Mouse (Mus musculus) olfactory bulb, adult 2 months (tissue): Measurements from ENCODE around the gene Ano4.
"Not testable (repeated sequence)": the region's sequence is repeated elsewhere in the genome, so short reads cannot be mapped to it uniquely, and the experiment has no call there.

Experiments used
- CTCF ChIP-seq: fragments of 200-500 bp; IDR thresholded peaks from 2 replicates; pipeline ENCODE4 v1.5.1; 2012; ENCODE audit warnings: low read depth, mild to moderate bottlenecking, low read length, moderate library complexity; ENCODE audit not compliant: insufficient read depth
- POLR2A ChIP-seq: fragments of 200-500 bp; IDR thresholded peaks from 2 replicates; pipeline ENCODE4 v1.6.1; 2012; ENCODE audit warnings: mild to moderate bottlenecking, low read depth, low read length, moderate library complexity; ENCODE audit not compliant: insufficient read depth

DNA sequence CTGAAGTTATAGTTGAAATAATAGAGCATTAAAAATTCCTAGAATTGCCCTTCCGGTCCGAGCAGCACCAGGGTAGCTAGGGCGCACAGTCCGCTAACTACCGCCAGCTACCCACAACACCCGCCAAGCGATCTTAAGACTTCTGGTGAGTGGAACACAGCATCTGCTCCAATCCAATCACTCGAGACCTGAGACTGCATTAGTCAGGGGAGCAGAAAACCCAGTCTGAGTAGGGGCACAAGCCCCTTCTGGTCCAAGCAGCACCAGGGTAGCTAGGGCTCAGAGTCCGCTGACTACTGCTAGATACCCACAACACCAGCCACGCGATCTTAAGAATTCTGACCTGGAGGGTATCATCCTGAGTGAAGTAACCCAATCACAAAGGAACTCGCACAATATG lies 299.6 kb downstream of the Ano4 start:
- TF ChIP-seq POLR2A, CTCF: not testable (repeated sequence)
